27 mouse cellular contexts compared by ENCODE assay signal in genomic region chr16:29171741-29172140, GRCm38 (mm10). TPM values are rescaled to one million over a fixed set of nuclear protein-coding genes. Genes with fewer than 3 reads are reported as not detected.
"Had no signal": no experiment of that assay in that cellular context is flagged by ENCODE, and none has a peak within 500 bp of the region (broad histone marks: within the 10 kb centered on the region; RNA-seq: fewer than 3 reads in every experiment).

No protein-coding gene starts in this region.

- H3K27ac ChIP-seq: forebrain, embryonic 15.5 days; heart, adult 2 months; heart, embryonic 13.5 days; heart, embryonic 15.5 days; hindbrain, embryonic 13.5 days; hindbrain, embryonic 15.5 days; hindbrain, postnatal 0 days; kidney, embryonic 15.5 days; kidney, postnatal 0 days; limb, embryonic 13.5 days; limb, embryonic 15.5 days; liver, embryonic 12.5 days; liver, embryonic 14.5 days had no signal

- ATAC-seq: forebrain, embryonic 15.5 days; forebrain, postnatal 0 days; hindbrain, postnatal 0 days; intestine, embryonic 16.5 days; liver, embryonic 12.5 days had no signal

- H3K4me3 ChIP-seq: forebrain, embryonic 15.5 days; heart, adult 2 months; heart, embryonic 13.5 days; heart, embryonic 15.5 days; hindbrain, embryonic 13.5 days; hindbrain, embryonic 15.5 days; kidney, embryonic 15.5 days; limb, embryonic 13.5 days; limb, embryonic 15.5 days; liver, embryonic 12.5 days had no signal

- DNase-seq: forebrain, postnatal 0 days; gastrocnemius, postnatal 14 days; gastrocnemius, postnatal 36 days; heart, adult 11 months; heart, adult 2 months; heart, postnatal 14 days; heart, postnatal 36 days; kidney, adult 11 months; kidney, adult 2 months; kidney, adult 9 months; kidney, postnatal 14 days; kidney, postnatal 36 days; left cerebral cortex, postnatal 4 days had no signal

RNA-seq across cellular contexts. Expression of gene Hrasls, which starts 37.8 kb away (rescaled TPM):
- total RNA-seq: hematopoietic stem cell, adult 5-6 weeks had no signal
